Mouse (Mus musculus): ENCODE data around the gene Galnt10. TPM values are rescaled to one million over a fixed set of nuclear protein-coding genes. Genes with fewer than 3 reads are reported as not detected.

Galnt10 gene
- 16.1 and 16.8 TPM in 2 replicates for polyA plus RNA-seq (2011; ENCODE audit: insufficient read depth, insufficient read length, low read depth, missing spikeins)

DNA sequence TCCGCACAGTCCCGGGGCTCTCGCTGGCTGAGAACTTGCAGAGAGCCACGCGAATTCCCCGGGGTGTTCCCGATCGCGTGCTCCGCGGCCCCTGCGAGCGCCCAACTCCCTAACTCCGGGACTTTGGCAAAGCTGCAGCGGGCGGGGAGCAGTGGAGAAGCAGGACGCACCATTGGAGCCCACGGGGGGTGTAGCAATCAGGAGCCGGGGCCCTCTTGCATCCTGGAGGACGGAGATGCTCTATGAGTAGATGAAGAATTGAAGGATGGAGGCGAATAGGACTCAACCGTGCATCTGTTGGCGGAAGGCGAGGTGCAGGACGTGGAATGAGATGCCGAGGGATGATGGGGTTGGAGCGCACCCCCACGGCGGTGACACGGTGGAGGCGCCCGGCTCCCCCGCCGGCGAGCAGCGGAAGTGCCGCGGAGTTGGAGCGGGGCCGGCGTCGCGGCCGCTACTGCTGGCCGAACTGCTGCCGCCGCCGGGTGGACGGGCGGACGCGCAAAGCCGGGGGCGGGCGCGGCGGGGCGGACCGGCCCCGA, at the start of gene Galnt10:
TSS of gene Galnt10 (plus strand) at position 425 of the 542 bp plus-strand sequence.
- H3K36me3 ChIP-seq (ENCODE audit: control insufficient read depth, insufficient read depth, low read length, poor library complexity, severe bottlenecking), result no peaks in the 10 kb centered on the region
- no peaks in the 10 kb centered on the region; the same call in 1 of the 2 replicates for H3K27me3 ChIP-seq (ENCODE audit: control insufficient read depth, insufficient read depth, low read length, poor library complexity, severe bottlenecking)
- peaks cover 3% of the 10 kb centered on the region for H3K4me1 ChIP-seq (ENCODE audit: control insufficient read depth, insufficient read depth, low read length)
- no peak within 1 kb of the TSS for H3K27ac ChIP-seq (ENCODE audit: insufficient read depth, low read length)
- H3K4me3 ChIP-seq (ENCODE audit: low read depth, low read length), result peak within 1 kb of the TSS; percentile 92
- no peak for TF ChIP-seq CTCF (IDR thresholded peaks at IDR 0.05; ENCODE audit: low read depth, low read length)
- TF ChIP-seq EP300 (IDR thresholded peaks at IDR 0.05; ENCODE audit: insufficient read depth, low read depth, low read length), result no peak
- peak; percentile 72 for TF ChIP-seq POLR2A (IDR thresholded peaks at IDR 0.05; ENCODE audit: insufficient read depth, low read length)
- H3K9ac ChIP-seq (ENCODE audit: low read depth, poor library complexity, severe bottlenecking), result peak within 1 kb of the TSS; percentile 90
- no peaks in the 10 kb centered on the region for H3K9me3 ChIP-seq (replicated peaks; ENCODE audit: control insufficient read depth, insufficient read depth, low read length, poor library complexity, severe bottlenecking)

DNA sequence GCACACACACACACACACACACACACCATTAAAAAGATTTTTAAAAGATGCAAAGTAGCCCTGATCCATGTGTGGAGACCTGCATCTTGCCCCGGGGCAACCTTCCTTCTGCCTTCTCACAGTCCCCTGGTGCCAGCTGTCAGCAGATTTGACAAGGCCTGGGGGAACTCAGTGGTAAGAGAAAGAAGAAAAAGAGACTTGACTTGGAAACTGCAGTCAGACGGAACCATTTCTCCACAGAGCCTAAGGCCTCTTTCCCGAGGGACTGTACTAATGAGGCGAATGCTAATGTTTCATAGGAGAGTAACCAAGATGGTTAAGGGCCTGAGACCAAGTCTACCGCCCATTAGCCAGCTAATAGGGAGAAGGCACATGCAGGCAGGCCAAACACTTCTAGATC, 49.3 kb upstream of the Galnt10 start:
- H3K36me3 ChIP-seq (ENCODE audit: control insufficient read depth, insufficient read depth, low read length, poor library complexity, severe bottlenecking), result no peaks in the 10 kb centered on the region
- TF ChIP-seq POLR2A (IDR thresholded peaks at IDR 0.05; ENCODE audit: insufficient read depth, low read length) (no peak), CTCF (IDR thresholded peaks at IDR 0.05; ENCODE audit: low read depth, low read length) (no peak), EP300 (IDR thresholded peaks at IDR 0.05; ENCODE audit: insufficient read depth, low read depth, low read length) (no peak)

DNA sequence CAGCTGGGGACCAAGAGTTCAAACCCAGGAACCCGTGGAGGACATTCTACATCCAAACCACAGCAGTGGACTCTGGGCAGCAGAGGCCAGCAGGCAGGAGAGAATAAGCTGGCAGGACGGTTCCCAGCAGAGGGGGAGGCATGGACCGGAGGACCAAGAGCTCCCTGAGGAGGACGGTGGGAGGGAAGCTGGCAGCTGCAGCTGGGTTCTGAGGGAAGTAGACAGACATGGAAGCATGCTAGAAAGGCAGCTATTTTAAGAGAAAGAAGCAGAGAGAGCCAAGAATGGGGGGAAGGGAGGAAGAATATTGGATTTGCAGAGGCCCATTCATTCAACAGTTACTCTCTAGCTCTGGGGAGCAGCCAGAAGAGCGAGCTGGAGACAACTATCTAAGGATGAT, 47.1 kb upstream of the Galnt10 start:
- Histone ChIP-seq H3K36me3 (ENCODE audit: control insufficient read depth, insufficient read depth, low read length, poor library complexity, severe bottlenecking) (no peaks in the 10 kb centered on the region), H3K27ac (ENCODE audit: insufficient read depth, low read length) (no peak overlapping the region), H3K4me3 (ENCODE audit: low read depth, low read length) (no peak overlapping the region), H3K27me3 (ENCODE audit: control insufficient read depth, insufficient read depth, low read length, poor library complexity, severe bottlenecking) (no peaks in the 10 kb centered on the region), H3K9me3 (replicated peaks; ENCODE audit: control insufficient read depth, insufficient read depth, low read length, poor library complexity, severe bottlenecking) (peaks cover 11% of the 10 kb centered on the region; the same call in 1 of the 2 replicates), H3K4me1 (ENCODE audit: control insufficient read depth, insufficient read depth, low read length) (peaks cover 2% of the 10 kb centered on the region), H3K9ac (ENCODE audit: low read depth, poor library complexity, severe bottlenecking) (no peak overlapping the region)
- TF ChIP-seq CTCF (IDR thresholded peaks at IDR 0.05; ENCODE audit: low read depth, low read length) (no peak), EP300 (IDR thresholded peaks at IDR 0.05; ENCODE audit: insufficient read depth, low read depth, low read length) (no peak), POLR2A (IDR thresholded peaks at IDR 0.05; ENCODE audit: insufficient read depth, low read length) (no peak)

More for the DNA sequence above, 49.3 kb upstream of the Galnt10 start:
- H3K9me3 ChIP-seq (replicated peaks; ENCODE audit: control insufficient read depth, insufficient read depth, low read length, poor library complexity, severe bottlenecking), result peaks cover 11% of the 10 kb centered on the region; the same call in 1 of the 2 replicates
- no peaks in the 10 kb centered on the region for H3K4me1 ChIP-seq (ENCODE audit: control insufficient read depth, insufficient read depth, low read length)
- no peaks in the 10 kb centered on the region for H3K27me3 ChIP-seq (ENCODE audit: control insufficient read depth, insufficient read depth, low read length, poor library complexity, severe bottlenecking)
- H3K27ac ChIP-seq (ENCODE audit: insufficient read depth, low read length), result no peak overlapping the region
- H3K4me3 ChIP-seq (ENCODE audit: low read depth, low read length), result no peak overlapping the region
- no peak overlapping the region for H3K9ac ChIP-seq (ENCODE audit: low read depth, poor library complexity, severe bottlenecking)

DNA sequence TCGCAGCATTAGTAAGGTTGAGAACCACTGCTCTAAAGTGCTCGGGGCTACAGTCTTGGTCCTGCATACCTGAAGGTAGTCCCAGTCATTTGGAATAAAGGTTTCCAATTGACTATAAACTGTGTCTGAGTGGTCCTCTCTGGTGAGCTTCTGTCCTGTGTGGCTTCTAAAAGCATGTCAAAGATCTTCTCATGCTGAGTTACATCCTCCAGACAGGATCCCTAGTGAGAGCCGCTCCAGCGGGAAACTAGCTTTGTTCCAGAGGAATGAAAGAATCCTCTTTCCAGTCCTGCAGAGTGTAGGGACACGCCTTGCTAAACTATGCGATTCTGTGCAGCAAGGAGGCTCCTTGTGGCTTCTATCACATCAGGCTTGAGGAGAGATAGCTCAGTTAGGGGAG, 45.9 kb upstream of the Galnt10 start:
- TF ChIP-seq EP300 (IDR thresholded peaks at IDR 0.05; ENCODE audit: insufficient read depth, low read depth, low read length) (no peak), CTCF (IDR thresholded peaks at IDR 0.05; ENCODE audit: low read depth, low read length) (no peak), POLR2A (IDR thresholded peaks at IDR 0.05; ENCODE audit: insufficient read depth, low read length) (no peak)
- no peak overlapping the region for H3K4me3 ChIP-seq (ENCODE audit: low read depth, low read length)
- no peaks in the 10 kb centered on the region for H3K36me3 ChIP-seq (ENCODE audit: control insufficient read depth, insufficient read depth, low read length, poor library complexity, severe bottlenecking)
- no peak overlapping the region for H3K27ac ChIP-seq (ENCODE audit: insufficient read depth, low read length)
- H3K9ac ChIP-seq (ENCODE audit: low read depth, poor library complexity, severe bottlenecking), result no peak overlapping the region
- no peaks in the 10 kb centered on the region for H3K27me3 ChIP-seq (ENCODE audit: control insufficient read depth, insufficient read depth, low read length, poor library complexity, severe bottlenecking)
- H3K9me3 ChIP-seq (replicated peaks; ENCODE audit: control insufficient read depth, insufficient read depth, low read length, poor library complexity, severe bottlenecking), result peaks cover 11% of the 10 kb centered on the region; the same call in 1 of the 2 replicates
- H3K4me1 ChIP-seq (ENCODE audit: control insufficient read depth, insufficient read depth, low read length), result peaks cover 2% of the 10 kb centered on the region

DNA sequence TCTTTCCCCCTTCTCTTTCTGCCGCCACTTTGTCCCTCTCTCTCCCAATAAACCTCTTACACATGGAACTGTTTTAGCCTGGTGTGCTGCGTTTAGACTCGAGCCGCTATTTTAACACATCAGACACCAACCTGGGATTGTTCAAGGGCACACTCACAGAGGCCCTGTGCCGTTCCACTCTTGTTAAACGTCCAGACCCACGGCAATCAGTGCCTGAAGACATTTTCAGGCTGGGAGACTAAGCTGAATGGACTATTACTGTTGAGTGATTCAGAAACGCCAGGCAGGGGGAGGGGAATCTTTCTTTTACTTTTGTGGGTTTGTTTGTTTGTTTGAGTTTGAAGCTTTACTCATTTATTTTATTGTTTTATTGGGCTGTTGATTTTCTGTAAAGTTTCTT, 45.1 kb upstream of the Galnt10 start:
- Histone ChIP-seq H3K27me3 (ENCODE audit: control insufficient read depth, insufficient read depth, low read length, poor library complexity, severe bottlenecking) (no peaks in the 10 kb centered on the region; the same call in 1 of the 2 replicates), H3K27ac (ENCODE audit: insufficient read depth, low read length) (no peak overlapping the region), H3K4me1 (ENCODE audit: control insufficient read depth, insufficient read depth, low read length) (peaks cover 2% of the 10 kb centered on the region), H3K9ac (ENCODE audit: low read depth, poor library complexity, severe bottlenecking) (no peak overlapping the region), H3K36me3 (ENCODE audit: control insufficient read depth, insufficient read depth, low read length, poor library complexity, severe bottlenecking) (no peaks in the 10 kb centered on the region), H3K9me3 (replicated peaks; ENCODE audit: control insufficient read depth, insufficient read depth, low read length, poor library complexity, severe bottlenecking) (peaks cover 11% of the 10 kb centered on the region; the same call in 1 of the 2 replicates), H3K4me3 (ENCODE audit: low read depth, low read length) (no peak overlapping the region)
- TF ChIP-seq CTCF (IDR thresholded peaks at IDR 0.05; ENCODE audit: low read depth, low read length) (no peak), EP300 (IDR thresholded peaks at IDR 0.05; ENCODE audit: insufficient read depth, low read depth, low read length) (no peak), POLR2A (IDR thresholded peaks at IDR 0.05; ENCODE audit: insufficient read depth, low read length) (no peak)

DNA sequence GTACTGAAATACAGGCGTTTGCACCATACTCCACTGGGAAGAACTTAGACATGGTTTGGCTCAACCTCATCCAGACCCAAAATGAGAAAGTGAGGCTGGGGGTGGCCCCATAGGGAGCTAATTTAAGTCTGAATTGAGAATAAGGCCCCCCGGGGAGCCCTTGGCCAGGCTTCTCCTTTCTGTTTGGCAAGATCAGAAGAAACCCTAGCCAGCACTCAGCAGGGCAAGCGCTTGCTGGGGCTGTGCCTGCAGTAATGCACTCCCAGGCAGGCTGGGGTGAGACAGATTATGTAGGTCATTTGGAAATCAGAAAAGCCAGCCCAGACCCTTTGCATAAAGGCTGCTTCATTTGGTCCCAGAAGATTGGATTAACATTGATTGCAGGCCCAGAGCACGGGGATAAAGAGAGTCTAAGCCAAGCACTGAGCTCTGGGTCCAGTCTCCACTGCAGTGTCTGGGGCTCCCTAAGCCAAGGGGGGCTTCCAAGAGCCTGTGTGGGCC, 44.6 kb upstream of the Galnt10 start:
- no peak overlapping the region for H3K9ac ChIP-seq (ENCODE audit: low read depth, poor library complexity, severe bottlenecking)
- H3K27ac ChIP-seq (ENCODE audit: insufficient read depth, low read length), result no peak overlapping the region
- H3K9me3 ChIP-seq (replicated peaks; ENCODE audit: control insufficient read depth, insufficient read depth, low read length, poor library complexity, severe bottlenecking), result peaks cover 11% of the 10 kb centered on the region; the same call in 1 of the 2 replicates
- no peak for TF ChIP-seq CTCF (IDR thresholded peaks at IDR 0.05; ENCODE audit: low read depth, low read length)
- TF ChIP-seq POLR2A (IDR thresholded peaks at IDR 0.05; ENCODE audit: insufficient read depth, low read length), result no peak
- no peak for TF ChIP-seq EP300 (IDR thresholded peaks at IDR 0.05; ENCODE audit: insufficient read depth, low read depth, low read length)
- H3K4me1 ChIP-seq (ENCODE audit: control insufficient read depth, insufficient read depth, low read length), result peaks cover 2% of the 10 kb centered on the region
- no peaks in the 10 kb centered on the region for H3K36me3 ChIP-seq (ENCODE audit: control insufficient read depth, insufficient read depth, low read length, poor library complexity, severe bottlenecking)
- H3K27me3 ChIP-seq (ENCODE audit: control insufficient read depth, insufficient read depth, low read length, poor library complexity, severe bottlenecking), result no peaks in the 10 kb centered on the region; the same call in 1 of the 2 replicates
- no peak overlapping the region for H3K4me3 ChIP-seq (ENCODE audit: low read depth, low read length)

Measured in ES-Bruce4 (cell line).